Mouse (Mus musculus) CH12.LX (cell line): ENCODE results near the gene Rnf41.

Source experiments
- BHLHE40 ChIP-seq: IDR thresholded peaks from 2 replicates; pipeline ENCODE4 v1.6.1; 2011; ENCODE audit warnings: mild to moderate bottlenecking, low read depth, low read length, improper control_type of control experiment
- CTCF ChIP-seq, 2 experiments: IDR thresholded peaks in 1 of 2; conservative IDR thresholded peaks in 1 of 2; 2 replicates each; pipeline ENCODE4 v1.5.1; 2011 to 2012; ENCODE audit warnings: low read depth in 2 of 2, low read length in 2 of 2, improper control_type of control experiment in 1 of 2, inconsistent platforms in 1 of 2, mild to moderate bottlenecking in 1 of 2, moderate library complexity in 1 of 2
- E2F4 ChIP-seq: IDR thresholded peaks from 2 replicates; pipeline ENCODE4 v1.6.1; 2011; ENCODE audit warnings: low read depth, low read length, improper control_type of control experiment; ENCODE audit not compliant: insufficient replicate concordance
- ELF1 ChIP-seq: IDR thresholded peaks from 2 replicates; pipeline ENCODE4 v1.6.1; 2014; ENCODE audit warnings: low read depth, mild to moderate bottlenecking, inconsistent platforms, low read length, improper control_type of control experiment
- EP300 ChIP-seq: IDR thresholded peaks from 2 replicates; pipeline ENCODE4 v1.6.1; 2011; ENCODE audit warnings: low read length, improper control_type of control experiment
- IRF4 ChIP-seq: IDR thresholded peaks from 2 replicates; pipeline ENCODE4 v1.6.1; 2014; ENCODE audit warnings: low read depth, mild to moderate bottlenecking, inconsistent platforms, low read length, improper control_type of control experiment
- POLR2A ChIP-seq: IDR thresholded peaks from 2 replicates; pipeline ENCODE4 v1.6.1; 2011; ENCODE audit warnings: low read depth, mild to moderate bottlenecking, improper control_type of control experiment, low read length
- RCOR1 ChIP-seq: conservative IDR thresholded peaks from 2 replicates; pipeline ENCODE4 v1.6.1; 2012; ENCODE audit warnings: low read depth, mild to moderate bottlenecking, inconsistent platforms, low read length, improper control_type of control experiment
- ZNF384 ChIP-seq: IDR thresholded peaks from 2 replicates; pipeline ENCODE4 v1.6.1; 2012; ENCODE audit warnings: low read depth, low read length, improper control_type of control experiment, inconsistent platforms

DNA sequence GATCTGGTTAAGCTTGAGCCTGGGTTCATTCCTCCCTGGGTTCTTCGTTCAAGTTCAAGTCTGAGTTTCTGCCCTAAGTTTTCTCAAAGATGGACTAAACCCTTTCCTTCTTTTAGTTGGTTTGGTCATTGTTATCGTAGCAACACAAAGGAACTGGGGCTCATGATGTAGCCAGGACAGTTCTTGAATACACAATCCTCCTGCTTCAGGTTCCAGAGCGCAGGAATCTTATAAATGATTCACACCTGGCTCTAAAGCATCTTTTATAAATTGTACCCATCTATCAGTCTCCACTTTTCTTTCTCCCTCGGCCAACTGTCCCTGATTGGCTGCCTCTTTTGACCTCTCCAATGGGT, 35.4 kb upstream of the Rnf41 start:
- TF ChIP-seq CTCF (conservative IDR thresholded peaks at IDR 0.05 in 1 of 2, IDR thresholded peaks at IDR 0.05 in 1 of 2; ENCODE audit: low read depth in 2 of 2, low read length in 2 of 2) = no peak
- no peak for TF ChIP-seq BHLHE40
- no peak for TF ChIP-seq ELF1
- no peak for TF ChIP-seq POLR2A
- no peak for TF ChIP-seq IRF4
- TF ChIP-seq E2F4 = no peak
- no peak for TF ChIP-seq EP300
- no peak for TF ChIP-seq RCOR1
- no peak for TF ChIP-seq ZNF384
